Mouse (Mus musculus): ENCODE data around the gene 1600014C23Rik.

- TF ChIP-seq CTCF (conservative IDR thresholded peaks at IDR 0.05; ENCODE audit: low read length) (no peak), NANOG (IDR thresholded peaks at IDR 0.05; ENCODE audit: borderline replicate concordance, low read length) (no peak), POU5F1 (IDR thresholded peaks at IDR 0.05; ENCODE audit: borderline replicate concordance, low read length) (no peak)
Measured at GRCm38 (mm10) chr17:45734333-45734732, 689 bp upstream of the 1600014C23Rik start.

Data from E14TG2a.4 (cell line).